Mouse (Mus musculus) adrenal gland, adult 8-10 months (tissue): ENCODE measurements at regions not wholly inside any gene's neighbourhood (a gene's known extent, or its start where the extent isn't known, plus 50 kb on each side); places are given as distances from the start of the nearest gene placed in this dataset.

Experiments
- DNase-seq: peaks from one replicate; pipeline ENCODE4 v3.0.0; 2022

GRCm38 (mm10) chr8:12330886-12331285 is 52.3 kb downstream of the A230072I06Rik start:
- no peak for DNase-seq

- DNase-seq, result peak; percentile 79
These were observed 53.0 kb downstream of the A230072I06Rik start for GRCm38 (mm10) chr8:12331652-12332051.

GRCm38 (mm10) chr8:12334081-12334480 is 55.5 kb downstream of the A230072I06Rik start:
- no peak for DNase-seq

DNA sequence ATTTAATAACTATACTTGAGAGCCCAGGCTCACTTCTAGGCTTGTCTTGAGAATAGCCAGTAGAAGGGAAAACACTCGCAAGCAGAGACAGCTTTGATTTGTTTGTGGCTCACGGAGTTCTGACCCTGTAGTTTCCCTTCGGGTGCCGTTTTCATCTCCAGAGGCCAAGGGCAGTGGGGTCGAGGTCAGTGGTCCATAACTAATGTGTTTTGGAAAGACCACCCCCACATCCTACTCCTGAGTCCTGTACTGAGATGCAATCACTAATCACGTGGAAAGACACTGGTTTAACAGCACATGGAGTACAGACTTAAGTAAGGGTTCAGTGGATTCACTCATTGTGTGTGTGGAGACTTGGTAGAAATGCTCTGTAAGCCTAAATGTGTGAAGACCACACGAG is 56.0 kb downstream of the A230072I06Rik start:
- no peak for DNase-seq

- no peak for DNase-seq
These were observed 55.8 kb upstream of the Sox1 start for GRCm38 (mm10) chr8:12339149-12339924.

DNA sequence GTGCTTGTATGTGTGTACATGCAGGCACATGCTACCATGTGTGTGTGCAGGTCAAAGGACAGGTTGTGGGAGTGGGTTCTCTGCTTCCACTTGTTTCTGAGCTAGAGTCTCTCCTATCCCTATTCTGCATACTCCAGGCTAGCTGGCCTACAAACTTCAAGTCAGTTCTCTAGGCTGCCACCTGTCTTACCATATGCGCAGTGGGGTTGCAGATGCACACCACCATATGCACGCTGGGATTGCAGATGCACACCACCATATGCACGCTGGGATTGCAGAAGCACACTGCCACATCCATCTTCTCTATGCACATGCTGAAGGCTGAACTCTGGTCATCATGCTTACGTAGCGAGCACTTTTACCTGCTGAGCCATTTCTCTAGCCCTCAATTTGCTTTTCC is 54.1 kb upstream of the Sox1 start:
- DNase-seq, result no peak
